Mouse (Mus musculus): ENCODE results near the gene Kif24.

DNA sequence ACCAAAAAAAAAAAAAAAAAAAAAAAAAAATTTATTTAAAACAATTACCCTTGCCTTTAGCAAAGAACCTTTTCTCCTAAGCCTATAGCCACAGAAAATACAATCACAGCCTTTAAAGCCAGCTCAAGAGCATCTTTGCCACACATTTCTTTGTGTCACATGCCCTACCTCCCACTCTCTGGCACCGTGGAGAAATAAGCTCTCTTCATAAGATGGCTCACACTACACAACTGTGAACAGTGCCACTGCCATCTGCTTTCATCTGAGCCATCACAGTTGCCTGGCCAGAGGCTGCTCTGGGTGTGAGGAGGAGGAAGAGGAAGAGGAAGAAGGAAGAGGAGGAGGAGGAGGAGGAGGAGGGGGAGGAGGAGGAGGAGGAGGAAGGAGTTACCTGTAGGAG lies 55.3 kb downstream of the Kif24 start:
- TF ChIP-seq POLR2A (IDR thresholded peaks at IDR 0.05; ENCODE audit: low read depth, low read length) (no peak), CTCF (conservative IDR thresholded peaks at IDR 0.05; ENCODE audit: insufficient read depth, insufficient read length, low read depth, low read length) (no peak)
